Mouse (Mus musculus) gastrocnemius, postnatal 36 days (tissue): ENCODE measurements at regions not wholly inside any gene's neighbourhood (a gene's known extent, or its start where the extent isn't known, plus 50 kb on each side); places are given as distances from the start of the nearest gene placed in this dataset.
A peak's percentile ranks its signal among the peaks of the same experiment; 100 is the strongest.
"Not testable (repeated sequence)": the region's sequence is repeated elsewhere in the genome, so short reads cannot be mapped to it uniquely, and the experiment has no call there.

Experiments used
- DNase-seq, 2 experiments: peaks; one replicate each; pipeline ENCODE4 v3.0.0; 2022
- intact Hi-C: fragments of 180-260 bp; cut with DNase I; formaldehyde crosslinking; loops from one replicate; pipeline ENCODE4 v1.15.1; 2025

- DNase-seq = no peak
- intact Hi-C loops = no loop called here
Observed at GRCm38 (mm10) chr16:50783784-50784650, 193.1 kb upstream of the Ccdc54 start.

GRCm38 (mm10) chr16:50783240-50783639, 192.3 kb upstream of the Ccdc54 start:
- intact Hi-C loops = no loop called here
- no peak for DNase-seq

- DNase-seq = no peak
- intact Hi-C loops = no loop called here
Observed at GRCm38 (mm10) chr16:50779030-50779784, 188.3 kb upstream of the Ccdc54 start.

- DNase-seq, intact Hi-C loops: not testable (repeated sequence)
Observed at GRCm38 (mm10) chr16:50774699-50775098, 183.7 kb upstream of the Ccdc54 start.

- intact Hi-C loops = no loop called here
Observed at GRCm38 (mm10) chr16:50766055-50766770, 175.3 kb upstream of the Ccdc54 start.

GRCm38 (mm10) chr16:50762096-50762495, 171.1 kb upstream of the Ccdc54 start:
- no peak for DNase-seq
- intact Hi-C loops = no loop called here

More at GRCm38 (mm10) chr16:50766055-50766770, 175.3 kb upstream of the Ccdc54 start:
- no peak for DNase-seq

GRCm38 (mm10) chr16:50759979-50760378, 169.0 kb upstream of the Ccdc54 start:
- intact Hi-C loops = no loop called here

GRCm38 (mm10) chr16:50756696-50757095, 165.7 kb upstream of the Ccdc54 start:
- intact Hi-C loops = no loop called here
- DNase-seq = peak in 1 of 2 experiments; percentile 40

More at GRCm38 (mm10) chr16:50759979-50760378, 169.0 kb upstream of the Ccdc54 start:
- no peak for DNase-seq

- intact Hi-C loops = loop anchor here (5.0 kb wide), 1 partner anchor 372 kb away; no protein-coding TSS in a partner anchor
Observed at GRCm38 (mm10) chr16:50753612-50754389, 162.8 kb upstream of the Ccdc54 start.

GRCm38 (mm10) chr16:50753046-50753445, 162.1 kb upstream of the Ccdc54 start:
- no peak for DNase-seq
- intact Hi-C loops = loop anchor here (5.0 kb wide), 1 partner anchor 371 kb away; no protein-coding TSS in a partner anchor

More at GRCm38 (mm10) chr16:50753612-50754389, 162.8 kb upstream of the Ccdc54 start:
- DNase-seq = peak; percentile 23 to 49

GRCm38 (mm10) chr16:50752277-50752600, 161.3 kb upstream of the Ccdc54 start:
- DNase-seq = no peak
- intact Hi-C loops = loop anchor here (5.0 kb wide), 1 partner anchor 370 kb away; no protein-coding TSS in a partner anchor

- no peak for DNase-seq
- intact Hi-C loops = loop anchor here (5.0 kb wide), 1 partner anchor 369 kb away; no protein-coding TSS in a partner anchor
Observed at GRCm38 (mm10) chr16:50751495-50752276, 160.7 kb upstream of the Ccdc54 start.

- intact Hi-C loops = no loop called here
- no peak for DNase-seq
Observed at GRCm38 (mm10) chr16:50747698-50748097, 156.7 kb upstream of the Ccdc54 start.

- no peak for DNase-seq
- intact Hi-C loops = no loop called here
Observed at GRCm38 (mm10) chr16:50745723-50746122, 154.8 kb upstream of the Ccdc54 start.

- peak in 1 of 2 experiments; percentile 20 for DNase-seq
- intact Hi-C loops = loop anchor here (2.0 to 10.0 kb wide), 6 partner anchors 205 to 1233 kb away; partner anchors contain the start of gene Bbx
Observed at GRCm38 (mm10) chr16:50737396-50737843, 146.5 kb upstream of the Ccdc54 start.

- intact Hi-C loops = loop anchor here (2.0 to 10.0 kb wide), 6 partner anchors 204 to 1232 kb away; partner anchors contain the start of gene Bbx
- DNase-seq = peak; percentile 73 to 86
Observed at GRCm38 (mm10) chr16:50736151-50737047, 145.4 kb upstream of the Ccdc54 start.

- DNase-seq = no peak
- intact Hi-C loops = loop anchor here (10.0 kb wide), 1 partner anchor 1229 kb away; no protein-coding TSS in a partner anchor
Observed at GRCm38 (mm10) chr16:50733359-50733758, 142.4 kb upstream of the Ccdc54 start.
